ENCODE assay signal across 7 mouse cellular contexts in genomic region chr17:24414230-24414976, GRCm38 (mm10). TPM values are rescaled to one million over a fixed set of nuclear protein-coding genes. Genes with fewer than 3 reads are reported as not detected.
A peak's percentile ranks its signal among the peaks of the same experiment; 100 is the strongest.
DNase-seq lines count a peak whose midpoint lies in the region; ATAC-seq lines count a peak whose summit lies in the region.

Gene Rnps1, plus strand, starts transcription at chr17:24414565.

- peaks cover 8% of the 10 kb centered on the region for H3K36me3 ChIP-seq in intestine, embryonic 15.5 days
- H3K36me3 ChIP-seq in midbrain, embryonic 10.5 days, result peaks cover 54% of the 10 kb centered on the region

- H3K27me3 ChIP-seq in intestine, embryonic 15.5 days (replicated peaks), result no peaks in the 10 kb centered on the region
- no peaks in the 10 kb centered on the region for H3K27me3 ChIP-seq in midbrain, embryonic 10.5 days (ENCODE audit: low read depth, poor library complexity, severe bottlenecking)

- peak; percentile 95 for DNase-seq in adrenal gland, adult 2 months
- peak; percentile 100 for DNase-seq in embryo, embryonic 11.5 days (ENCODE audit: low read depth, low spot score)
- peak; percentile 90 to 91 for DNase-seq in gastrocnemius, postnatal 36 days
- peak; percentile 91 to 96 for DNase-seq in left cerebral cortex, postnatal 25 days (ENCODE audit: low spot score in 2 of 2)
- peak; percentile 100 for DNase-seq in midbrain, embryonic 10.5 days (ENCODE audit: low spot score)
- DNase-seq in right cerebral cortex, postnatal 4 days, result peak; percentile 97

- peak; percentile 93 for ATAC-seq in intestine, embryonic 15.5 days

- H3K4me3 ChIP-seq in intestine, embryonic 15.5 days (replicated peaks), result peak within 1 kb of the TSS; percentile 68
- H3K4me3 ChIP-seq in midbrain, embryonic 10.5 days, result peak within 1 kb of the TSS; percentile 79

- intact Hi-C loops in gastrocnemius, postnatal 36 days (cut with DNase I), result no loop called here
- intact Hi-C loops in left cerebral cortex, postnatal 25 days (cut with DNase I), result no loop called here

- peak within 1 kb of the TSS; percentile 95 for H3K27ac ChIP-seq in intestine, embryonic 15.5 days
- H3K27ac ChIP-seq in midbrain, embryonic 10.5 days (replicated peaks), result peak within 1 kb of the TSS; percentile 97

- peak within 1 kb of the TSS; percentile 73 for H3K4me2 ChIP-seq in intestine, embryonic 15.5 days (replicated peaks)

- under 1% methylated on average over 64 of the region's 64 CpGs for WGBS in intestine, embryonic 15.5 days
- WGBS in midbrain, embryonic 10.5 days, result under 1% methylated on average over 64 of the region's 64 CpGs

- H3K4me1 ChIP-seq in intestine, embryonic 15.5 days (replicated peaks), result peaks cover 22% of the 10 kb centered on the region
- H3K4me1 ChIP-seq in midbrain, embryonic 10.5 days, result peaks cover 37% of the 10 kb centered on the region

- peak within 1 kb of the TSS; percentile 84 for H3K9ac ChIP-seq in intestine, embryonic 15.5 days

- no peaks in the 10 kb centered on the region for H3K9me3 ChIP-seq in intestine, embryonic 15.5 days
- no peaks in the 10 kb centered on the region for H3K9me3 ChIP-seq in midbrain, embryonic 10.5 days (replicated peaks)

RNA-seq across cellular contexts. Expression of gene Rnps1, which starts in this region (rescaled TPM):
- total RNA-seq in adrenal gland, adult 2 months (2021), result 10 to 100 TPM; 61.4 to 70.3 TPM
- 84.4 and 95.2 TPM in 2 replicates for polyA plus RNA-seq in adrenal gland, adult 2 months (2012; rRNA removed)
- total RNA-seq in gastrocnemius, postnatal 36 days (2021), result 10 to 100 TPM; 41.7 to 48.3 TPM
- polyA plus RNA-seq in intestine, embryonic 15.5 days (2015; fragmentation: Nextera tagmentation; extraction: Ambion mirVana), result 250 and 257 TPM in 2 replicates
- 100 to 1,000 TPM; 134 to 138 TPM for total RNA-seq in left cerebral cortex, postnatal 25 days (2021)
- polyA plus RNA-seq in midbrain, embryonic 10.5 days (2016; fragmentation: Nextera tagmentation; extraction: Ambion mirVana), result 454 and 468 TPM in 2 replicates

Comparison
In these comparisons a context has a peak if more than half of its experiments do, and no peak if none do; other contexts are left out.
1. Peak in every context shown above with its lines: DNase-seq, ATAC-seq, H3K4me3 ChIP-seq and H3K27ac ChIP-seq.